Mouse (Mus musculus) G1E (cell line): ENCODE results near the gene Cpeb2. TPM values are rescaled to one million over a fixed set of nuclear protein-coding genes. Genes with fewer than 3 reads are reported as not detected.

Experiments
- ATAC-seq: 2 replicates; pipeline ENCODE4 v1.8.0; 2016; ENCODE audit warnings: mild to moderate bottlenecking; ENCODE audit not compliant: insufficient number of reproducible peaks, poor library complexity, low FRiP score, severe bottlenecking; ENCODE audit errors: extremely low read depth
- DNase-seq: peaks from one replicate; pipeline ENCODE4 v3.0.0; 2012; ENCODE audit warnings: low spot score
- H3K27me3 ChIP-seq: 2 replicates; pipeline ENCODE4 v1.6.1; 2012; ENCODE audit warnings: mild to moderate bottlenecking, low read length, inconsistent platforms; ENCODE audit not compliant: insufficient read depth
- H3K36me3 ChIP-seq: replicated peaks from 2 replicates; pipeline ENCODE3; 2012; ENCODE audit warnings: mild to moderate bottlenecking, inconsistent platforms
- H3K4me1 ChIP-seq: 2 replicates; pipeline ENCODE4 v1.6.1; 2012; ENCODE audit warnings: low read depth, low read length, inconsistent platforms, mixed read lengths; ENCODE audit not compliant: insufficient read depth
- H3K4me3 ChIP-seq: 2 replicates; pipeline ENCODE4 v1.5.1; 2012; ENCODE audit warnings: low read depth, mild to moderate bottlenecking, inconsistent platforms, low read length, moderate library complexity, mixed read lengths
- H3K9me3 ChIP-seq: replicated peaks from 2 replicates; pipeline ENCODE4 v1.6.1; 2012; ENCODE audit warnings: inconsistent platforms
- CTCF ChIP-seq: IDR thresholded peaks from 2 replicates; pipeline ENCODE4 v1.5.1; 2012; ENCODE audit warnings: low read depth, low read length, inconsistent platforms, mixed read lengths
- GATA1 ChIP-seq: IDR thresholded peaks from 2 replicates; pipeline ENCODE4 v1.6.1; 2012; ENCODE audit warnings: borderline replicate concordance, low read length, inconsistent platforms, mixed read lengths
- GATA2 ChIP-seq: IDR thresholded peaks from 2 replicates; pipeline ENCODE4 v1.6.1; 2012; ENCODE audit warnings: low read depth, low read length, inconsistent platforms, borderline replicate concordance
- POLR2AphosphoS5 ChIP-seq: IDR thresholded peaks from 2 replicates; pipeline ENCODE4 v1.6.1; 2012; ENCODE audit warnings: low read depth, low read length, inconsistent platforms; ENCODE audit not compliant: insufficient replicate concordance
- TAL1 ChIP-seq: conservative IDR thresholded peaks from 2 replicates; pipeline ENCODE4 v1.6.1; 2012; ENCODE audit warnings: low read depth, low read length, inconsistent platforms, mixed read lengths
- polyA plus RNA-seq: library from polyadenylated mRNA; stranded (reverse); fragments of >175 nt; gene quantifications from 2 replicates; pipeline ENCODE4 v1.2.3, GENCODE M21; 2012
- total RNA-seq, 2 experiments: library from RNA; stranded (forward) in 1 of 2; stranded (reverse) in 1 of 2; fragments of 200-1000 nt in 1 of 2; fragments of >200 nt in 1 of 2; fragmentation: Nextera tagmentation in 1 of 2; gene quantifications; 2 replicates each; pipeline ENCODE4 v1.2.3; 2014 to 2017

Cpeb2 gene
- total and polyA plus RNA-seq, 3 experiments: 3.1 to 13.1 (median 7.5) TPM

DNA sequence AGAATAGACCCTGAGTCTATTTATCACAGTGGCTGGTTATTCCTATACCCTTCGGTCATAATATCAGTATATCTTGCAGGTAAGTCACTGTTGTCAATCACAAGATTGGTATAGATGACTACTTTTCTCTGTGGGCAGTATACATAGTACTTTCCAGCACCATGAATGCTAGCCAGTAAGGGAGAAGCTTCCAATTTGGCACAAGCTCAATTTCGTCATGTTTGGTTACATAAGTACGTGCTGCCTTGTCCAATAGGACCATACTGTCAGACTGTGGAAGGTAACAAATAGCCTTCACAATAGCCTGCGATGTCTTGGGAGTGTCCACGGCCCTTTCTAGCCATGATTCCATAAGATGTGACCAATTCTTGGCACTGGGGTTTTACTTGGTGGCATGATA lies 67.1 kb downstream of the Cpeb2 start:
- H3K4me3 ChIP-seq: no peak overlapping the region
- TF ChIP-seq POLR2AphosphoS5 (no peak), TAL1 (no peak), CTCF (no peak), GATA1 (no peak), GATA2 (no peak)
- no peaks in the 10 kb centered on the region for H3K36me3 ChIP-seq
- no peaks in the 10 kb centered on the region for H3K4me1 ChIP-seq
- no peak for DNase-seq
- ATAC-seq: no peak
- H3K9me3 ChIP-seq: no peaks in the 10 kb centered on the region
- peaks cover 3% of the 10 kb centered on the region; the same call in 1 of the 2 replicates for H3K27me3 ChIP-seq

GRCm38 (mm10) chr5:43300979-43301378 lies 68.0 kb downstream of the Cpeb2 start:
- ATAC-seq: no peak
- H3K4me1 ChIP-seq: no peaks in the 10 kb centered on the region
- H3K36me3 ChIP-seq: no peaks in the 10 kb centered on the region
- no peaks in the 10 kb centered on the region for H3K9me3 ChIP-seq
- H3K27me3 ChIP-seq: peaks cover 3% of the 10 kb centered on the region; the same call in 1 of the 2 replicates
- no peak overlapping the region for H3K4me3 ChIP-seq
- DNase-seq: no peak
- TF ChIP-seq GATA1 (no peak), TAL1 (no peak), CTCF (no peak), POLR2AphosphoS5 (no peak)

DNA sequence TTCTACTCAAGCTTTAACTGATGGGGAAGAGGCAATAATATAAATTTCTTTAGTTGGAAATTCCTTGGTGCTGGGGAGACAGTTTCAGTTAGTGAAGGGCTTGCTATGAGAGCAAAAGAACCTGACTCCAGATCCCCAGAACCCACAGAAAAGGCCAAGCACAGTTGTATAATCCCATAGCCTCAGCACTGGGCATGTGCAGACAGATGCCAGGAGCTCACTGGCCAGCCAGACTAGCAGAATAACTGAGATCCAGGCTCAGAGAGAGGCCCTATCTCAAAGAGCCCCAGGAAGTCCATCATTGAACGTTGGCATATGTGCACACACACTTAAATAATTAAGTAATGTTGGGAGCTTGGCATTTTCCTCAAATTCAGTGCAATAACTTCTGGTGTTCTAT lies 70.5 kb downstream of the Cpeb2 start:
- ATAC-seq (no peak), DNase-seq (no peak)
- Histone ChIP-seq H3K4me1 (no peaks in the 10 kb centered on the region), H3K9me3 (no peaks in the 10 kb centered on the region), H3K4me3 (no peak overlapping the region), H3K27me3 (peaks cover 3% of the 10 kb centered on the region; the same call in 1 of the 2 replicates), H3K36me3 (no peaks in the 10 kb centered on the region)
- no peak for TF ChIP-seq POLR2AphosphoS5

DNA sequence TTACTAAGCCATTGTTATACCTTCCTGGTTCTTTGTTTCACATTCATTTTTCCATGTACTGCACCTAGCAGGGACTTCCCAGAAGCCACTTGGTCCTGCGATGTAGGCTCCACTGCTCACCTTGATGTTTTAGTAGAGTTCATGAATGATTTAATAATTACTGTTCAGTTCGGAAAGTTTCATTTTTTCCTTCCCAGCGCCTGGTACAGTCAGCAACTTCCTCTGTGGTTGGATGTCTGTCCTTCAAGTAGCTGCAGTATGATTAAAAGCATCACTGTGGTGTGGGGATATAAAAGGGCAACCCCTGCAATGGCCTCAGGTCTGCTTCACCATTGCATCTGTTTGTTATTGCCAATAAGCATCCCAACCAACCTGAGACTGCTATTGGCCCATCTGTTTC lies 72.5 kb downstream of the Cpeb2 start:
- no peak for ATAC-seq
- no peaks in the 10 kb centered on the region for H3K36me3 ChIP-seq
- H3K27me3 ChIP-seq: no peaks in the 10 kb centered on the region; the same call in 1 of the 2 replicates
- H3K4me1 ChIP-seq: no peaks in the 10 kb centered on the region
- no peak for TF ChIP-seq GATA1
- no peaks in the 10 kb centered on the region for H3K9me3 ChIP-seq
- H3K4me3 ChIP-seq: no peak overlapping the region
- no peak for DNase-seq

DNA sequence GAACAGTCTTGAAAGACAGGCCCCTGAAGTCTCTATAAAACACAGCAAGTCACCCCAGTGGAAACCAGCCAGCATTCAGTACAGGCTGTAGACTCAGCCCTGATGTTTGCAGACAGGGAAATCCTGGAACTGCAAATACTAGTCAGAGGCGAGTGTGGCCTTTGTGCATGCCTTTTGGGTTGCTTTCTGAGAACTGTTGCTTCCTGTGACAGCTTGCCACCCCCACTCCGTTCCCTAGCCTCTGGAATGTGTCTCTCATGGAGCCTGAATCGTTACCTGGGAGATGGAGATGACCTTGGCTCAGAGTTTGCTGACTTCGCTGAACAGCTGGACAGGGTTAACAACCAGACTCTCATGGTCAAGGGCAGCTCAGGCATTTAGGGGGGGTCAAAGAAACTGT lies 77.0 kb downstream of the Cpeb2 start:
- TF ChIP-seq POLR2AphosphoS5: no peak

DNA sequence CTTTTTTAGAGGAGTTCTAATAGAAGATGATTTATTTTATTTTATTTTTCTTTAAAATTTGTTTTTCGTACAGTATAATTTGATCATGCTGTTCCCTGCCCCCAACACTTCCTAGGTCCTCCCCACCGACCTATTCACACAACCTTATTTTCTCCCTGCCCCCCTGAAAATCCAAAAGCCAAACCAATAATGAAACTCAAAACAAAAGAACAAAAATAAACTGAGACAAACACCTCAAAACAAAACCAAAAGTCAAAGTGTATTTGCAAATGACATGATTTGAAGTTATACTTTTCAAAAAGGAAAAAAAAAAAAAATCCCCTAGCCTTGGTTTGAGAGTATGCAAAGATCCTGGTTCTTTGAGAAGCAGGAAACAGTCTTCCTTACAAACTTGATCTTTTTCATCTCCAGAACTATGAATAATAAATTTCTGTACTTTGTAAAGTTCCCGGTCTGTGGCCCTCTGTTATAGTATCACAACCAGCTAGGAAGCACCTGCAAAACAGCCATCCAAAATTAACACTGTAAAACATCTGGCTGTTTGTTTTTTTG lies 91.4 kb downstream of the Cpeb2 start:
- Histone ChIP-seq H3K4me3 (no peak overlapping the region), H3K9me3 (no peaks in the 10 kb centered on the region), H3K4me1 (no peaks in the 10 kb centered on the region), H3K27me3 (peaks cover 7% of the 10 kb centered on the region), H3K36me3 (no peaks in the 10 kb centered on the region)
- TF ChIP-seq POLR2AphosphoS5 (no peak), GATA1 (no peak), GATA2 (no peak), CTCF (no peak), TAL1 (no peak)
- DNase-seq (no peak), ATAC-seq (no peak)

More for the DNA sequence above, 77.0 kb downstream of the Cpeb2 start:
- Histone ChIP-seq H3K4me3 (no peak overlapping the region), H3K9me3 (no peaks in the 10 kb centered on the region), H3K4me1 (no peaks in the 10 kb centered on the region), H3K27me3 (no peaks in the 10 kb centered on the region), H3K36me3 (no peaks in the 10 kb centered on the region)
- ATAC-seq: no peak
- no peak for DNase-seq

GRCm38 (mm10) chr5:43325561-43325960 lies 92.6 kb downstream of the Cpeb2 start:
- Histone ChIP-seq H3K27me3 (peaks cover 7% of the 10 kb centered on the region), H3K4me3 (no peak overlapping the region), H3K4me1 (no peaks in the 10 kb centered on the region), H3K9me3 (no peaks in the 10 kb centered on the region), H3K36me3 (no peaks in the 10 kb centered on the region)
- no peak for DNase-seq
- TF ChIP-seq GATA2 (no peak), POLR2AphosphoS5 (no peak), TAL1 (no peak), GATA1 (no peak), CTCF (no peak)
- no peak for ATAC-seq
